Mouse (Mus musculus): ENCODE data around the gene Fgd2. TPM values are rescaled to one million over a fixed set of nuclear protein-coding genes. Genes with fewer than 3 reads are reported as not detected.
A peak's percentile ranks its signal among the peaks of the same experiment; 100 is the strongest.

The Fgd2 gene
- polyA plus RNA-seq, 1 experiment from 2014 or later: 6.4 TPM

- DNase-seq (ENCODE audit: low spot score): peak; percentile 99
- Histone ChIP-seq H3K9me3 (replicated peaks) (no peaks in the 10 kb centered on the region), H3K27ac (peak overlapping the region; percentile 91), H3K4me1 (peaks cover 59% of the 10 kb centered on the region), H3K27me3 (ENCODE audit: low read depth, poor library complexity, severe bottlenecking) (no peaks in the 10 kb centered on the region), H3K4me3 (peak overlapping the region; percentile 46), H3K36me3 (no peaks in the 10 kb centered on the region)
- WGBS: 3% methylated on average over 31 of the region's 31 CpGs
Observed at GRCm38 (mm10) chr17:29415761-29416662, 55.3 kb downstream of the Fgd2 start.

- H3K4me3 ChIP-seq: peak overlapping the region; percentile 46
- WGBS: 34% methylated on average over 5 of the region's 5 CpGs
- H3K9me3 ChIP-seq (replicated peaks): no peaks in the 10 kb centered on the region
- no peaks in the 10 kb centered on the region for H3K27me3 ChIP-seq (ENCODE audit: low read depth, poor library complexity, severe bottlenecking)
- peaks cover 56% of the 10 kb centered on the region for H3K4me1 ChIP-seq
- peak overlapping the region; percentile 91 for H3K27ac ChIP-seq
- no peaks in the 10 kb centered on the region for H3K36me3 ChIP-seq
- peak; percentile 54 for DNase-seq (ENCODE audit: low spot score)
Observed at GRCm38 (mm10) chr17:29416757-29417156, 56.0 kb downstream of the Fgd2 start.

GRCm38 (mm10) chr17:29418758-29419380 is 58.2 kb downstream of the Fgd2 start:
- Histone ChIP-seq H3K36me3 (no peaks in the 10 kb centered on the region), H3K27ac (peak overlapping the region; percentile 44), H3K4me3 (no peak overlapping the region), H3K4me1 (peaks cover 48% of the 10 kb centered on the region), H3K9me3 (replicated peaks) (no peaks in the 10 kb centered on the region), H3K27me3 (ENCODE audit: low read depth, poor library complexity, severe bottlenecking) (no peaks in the 10 kb centered on the region)
- no peak for DNase-seq (ENCODE audit: low spot score)
- 92% methylated on average over 3 of the region's 3 CpGs for WGBS

GRCm38 (mm10) chr17:29419976-29420739 is 59.4 kb downstream of the Fgd2 start:
- WGBS: 85% methylated on average over 12 of the region's 12 CpGs
- no peak for DNase-seq (ENCODE audit: low spot score)

GRCm38 (mm10) chr17:29421319-29421718 is 60.6 kb downstream of the Fgd2 start:
- H3K36me3 ChIP-seq: no peaks in the 10 kb centered on the region
- H3K9me3 ChIP-seq (replicated peaks): no peaks in the 10 kb centered on the region
- no peak overlapping the region for H3K4me3 ChIP-seq
- no peak for DNase-seq (ENCODE audit: low spot score)
- WGBS: 82% methylated on average over 3 of the region's 3 CpGs
- H3K4me1 ChIP-seq: peaks cover 34% of the 10 kb centered on the region
- no peaks in the 10 kb centered on the region for H3K27me3 ChIP-seq (ENCODE audit: low read depth, poor library complexity, severe bottlenecking)
- H3K27ac ChIP-seq: no peak overlapping the region

More at GRCm38 (mm10) chr17:29419976-29420739, 59.4 kb downstream of the Fgd2 start:
- H3K9me3 ChIP-seq (replicated peaks): no peaks in the 10 kb centered on the region
- no peak overlapping the region for H3K27ac ChIP-seq
- H3K27me3 ChIP-seq (ENCODE audit: low read depth, poor library complexity, severe bottlenecking): no peaks in the 10 kb centered on the region
- peaks cover 46% of the 10 kb centered on the region for H3K4me1 ChIP-seq
- no peaks in the 10 kb centered on the region for H3K36me3 ChIP-seq
- H3K4me3 ChIP-seq: no peak overlapping the region

GRCm38 (mm10) chr17:29422337-29422736 is 61.6 kb downstream of the Fgd2 start:
- Histone ChIP-seq H3K9me3 (replicated peaks) (no peaks in the 10 kb centered on the region), H3K36me3 (no peaks in the 10 kb centered on the region), H3K27ac (no peak overlapping the region), H3K4me1 (peaks cover 24% of the 10 kb centered on the region), H3K27me3 (ENCODE audit: low read depth, poor library complexity, severe bottlenecking) (no peaks in the 10 kb centered on the region), H3K4me3 (no peak overlapping the region)
- DNase-seq (ENCODE audit: low spot score): no peak
- 90% methylated on average over 6 of the region's 6 CpGs for WGBS

GRCm38 (mm10) chr17:29422912-29423504 is 62.3 kb downstream of the Fgd2 start:
- no peaks in the 10 kb centered on the region for H3K27me3 ChIP-seq (ENCODE audit: low read depth, poor library complexity, severe bottlenecking)
- no peaks in the 10 kb centered on the region for H3K36me3 ChIP-seq
- 77% methylated on average over 8 of the region's 8 CpGs for WGBS
- H3K27ac ChIP-seq: peak overlapping the region; percentile 27; the same call in 1 of the 2 replicates
- peaks cover 23% of the 10 kb centered on the region for H3K4me1 ChIP-seq
- no peak for DNase-seq (ENCODE audit: low spot score)
- no peak overlapping the region for H3K4me3 ChIP-seq
- no peaks in the 10 kb centered on the region for H3K9me3 ChIP-seq (replicated peaks)

- no peaks in the 10 kb centered on the region for H3K27me3 ChIP-seq (ENCODE audit: low read depth, poor library complexity, severe bottlenecking)
Observed at GRCm38 (mm10) chr17:29423991-29424390, 63.3 kb downstream of the Fgd2 start.

GRCm38 (mm10) chr17:29425345-29425744 is 64.6 kb downstream of the Fgd2 start:
- no peak for DNase-seq (ENCODE audit: low spot score)
- Histone ChIP-seq H3K27ac (no peak overlapping the region), H3K36me3 (no peaks in the 10 kb centered on the region), H3K9me3 (replicated peaks) (no peaks in the 10 kb centered on the region), H3K4me1 (peaks cover 18% of the 10 kb centered on the region), H3K4me3 (no peak overlapping the region), H3K27me3 (ENCODE audit: low read depth, poor library complexity, severe bottlenecking) (no peaks in the 10 kb centered on the region)
- WGBS: 73% methylated on average over 9 of the region's 9 CpGs

More at GRCm38 (mm10) chr17:29423991-29424390, 63.3 kb downstream of the Fgd2 start:
- Histone ChIP-seq H3K36me3 (no peaks in the 10 kb centered on the region), H3K9me3 (replicated peaks) (no peaks in the 10 kb centered on the region), H3K27ac (no peak overlapping the region), H3K4me3 (no peak overlapping the region), H3K4me1 (peaks cover 20% of the 10 kb centered on the region)
- WGBS: 83% methylated on average over 2 of the region's 2 CpGs
- no peak for DNase-seq (ENCODE audit: low spot score)

- no peaks in the 10 kb centered on the region for H3K27me3 ChIP-seq (ENCODE audit: low read depth, poor library complexity, severe bottlenecking)
Observed at GRCm38 (mm10) chr17:29428213-29428612, 67.5 kb downstream of the Fgd2 start.

GRCm38 (mm10) chr17:29428826-29429225 is 68.1 kb downstream of the Fgd2 start:
- 27% methylated on average over 2 of the region's 2 CpGs for WGBS
- no peaks in the 10 kb centered on the region for H3K9me3 ChIP-seq (replicated peaks)
- no peak for DNase-seq (ENCODE audit: low spot score)
- H3K4me1 ChIP-seq: peaks cover 33% of the 10 kb centered on the region
- H3K4me3 ChIP-seq: no peak overlapping the region
- 0 out of 2 replicates have a peak overlapping the region, but pooled peaks have one; percentile 8 for H3K27ac ChIP-seq
- H3K36me3 ChIP-seq: no peaks in the 10 kb centered on the region
- H3K27me3 ChIP-seq (ENCODE audit: low read depth, poor library complexity, severe bottlenecking): no peaks in the 10 kb centered on the region

More at GRCm38 (mm10) chr17:29428213-29428612, 67.5 kb downstream of the Fgd2 start:
- H3K4me3 ChIP-seq: no peak overlapping the region
- DNase-seq (ENCODE audit: low spot score): no peak
- peaks cover 33% of the 10 kb centered on the region for H3K4me1 ChIP-seq
- H3K9me3 ChIP-seq (replicated peaks): no peaks in the 10 kb centered on the region
- 57% methylated on average over 8 of the region's 8 CpGs for WGBS
- H3K27ac ChIP-seq: peak overlapping the region; percentile 50; the same call in 1 of the 2 replicates
- no peaks in the 10 kb centered on the region for H3K36me3 ChIP-seq

All from limb, embryonic 10.5 days (tissue).